Mouse (Mus musculus) mature B cell (primary cell): ENCODE data around the gene Ptprm.
"Not testable (repeated sequence)": the region's sequence is repeated elsewhere in the genome, so short reads cannot be mapped to it uniquely, and the experiment has no call there.

ENCODE experiments used
- in situ Hi-C: fragments of 300-500 bp; cut with MboI; formaldehyde crosslinking; loops from 2 replicates; pipeline ENCODE4 v1.14.3; 2019

The Ptprm gene

DNA sequence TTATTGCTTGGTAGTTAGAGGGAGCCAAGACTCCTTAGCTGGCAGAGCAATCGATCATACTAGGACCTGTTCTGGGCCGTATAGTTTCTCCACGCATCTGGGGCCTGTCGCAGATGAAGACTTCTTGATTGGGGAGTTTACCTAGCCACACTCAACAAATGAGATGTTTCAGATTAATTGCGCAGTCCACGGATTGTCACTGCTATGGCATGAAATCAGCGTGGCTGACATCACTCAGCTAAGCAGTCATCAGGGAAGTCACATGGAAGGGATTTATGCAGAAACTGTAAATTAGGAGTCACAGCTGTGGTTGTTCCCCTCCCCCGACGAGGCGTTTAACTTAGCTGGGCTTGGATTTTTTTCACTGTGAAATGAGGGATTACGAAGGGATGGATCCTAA lies 479.4 kb downstream of the Ptprm start:
- in situ Hi-C loops = no loop called here

DNA sequence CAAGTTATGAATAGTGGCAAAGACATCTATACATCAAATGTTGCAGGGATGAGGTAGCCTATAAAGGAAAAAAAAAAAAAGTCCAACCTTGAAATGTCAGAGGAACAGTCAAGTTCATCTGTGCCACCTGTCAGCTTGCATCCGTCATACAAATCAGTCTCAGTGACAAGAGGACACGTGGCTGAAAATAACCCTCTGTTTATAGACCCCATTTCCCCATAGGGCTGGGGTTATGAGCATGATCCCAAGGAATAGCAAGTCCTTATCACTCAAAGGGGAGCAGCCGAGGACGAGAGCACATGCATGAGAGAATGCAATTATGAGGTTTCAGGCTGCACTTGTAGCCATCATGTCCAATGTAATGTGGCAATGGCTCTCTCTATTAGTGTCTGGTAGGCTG lies 482.9 kb downstream of the Ptprm start:
- in situ Hi-C loops = no loop called here

DNA sequence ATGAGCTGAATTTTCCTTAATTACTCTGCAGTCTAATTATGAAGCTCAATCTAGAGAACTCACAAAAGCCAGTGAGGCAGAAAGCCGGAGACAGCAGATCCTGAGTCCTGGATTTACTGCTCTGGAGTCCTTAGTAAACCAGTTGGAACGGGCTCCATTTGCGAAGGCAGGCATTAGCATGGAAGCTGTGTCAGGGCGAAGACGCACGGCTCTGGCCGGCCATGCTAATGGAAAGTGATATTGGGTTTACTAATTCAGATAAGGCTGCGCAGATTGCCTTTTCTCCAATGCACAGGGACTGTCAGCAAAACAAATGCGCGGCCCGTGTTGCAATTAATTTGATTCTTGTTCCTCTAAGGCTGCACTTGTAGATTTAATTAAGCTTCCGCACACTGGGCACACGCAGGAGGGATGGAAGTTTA lies 484.7 kb downstream of the Ptprm start:
- in situ Hi-C loops = no loop called here

DNA sequence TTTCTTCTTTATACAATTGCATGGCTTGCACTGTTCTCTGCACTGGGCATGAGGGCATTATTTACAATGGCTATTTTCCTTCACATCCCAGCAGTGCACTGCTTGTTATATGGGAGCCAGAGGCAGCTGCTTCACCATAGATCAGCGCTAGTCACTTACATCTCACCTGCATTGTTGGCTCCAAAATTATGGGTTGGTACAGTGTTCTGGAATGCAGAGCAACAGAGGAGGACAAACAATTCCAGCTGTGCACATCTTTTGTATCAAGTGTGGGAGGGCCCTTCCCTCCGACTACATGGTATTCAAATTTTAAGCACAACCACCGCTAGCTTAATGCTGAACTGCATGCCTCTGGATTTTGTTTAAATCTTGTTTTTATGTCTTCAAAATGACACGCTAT lies 489.8 kb downstream of the Ptprm start:
- in situ Hi-C loops = no loop called here

DNA sequence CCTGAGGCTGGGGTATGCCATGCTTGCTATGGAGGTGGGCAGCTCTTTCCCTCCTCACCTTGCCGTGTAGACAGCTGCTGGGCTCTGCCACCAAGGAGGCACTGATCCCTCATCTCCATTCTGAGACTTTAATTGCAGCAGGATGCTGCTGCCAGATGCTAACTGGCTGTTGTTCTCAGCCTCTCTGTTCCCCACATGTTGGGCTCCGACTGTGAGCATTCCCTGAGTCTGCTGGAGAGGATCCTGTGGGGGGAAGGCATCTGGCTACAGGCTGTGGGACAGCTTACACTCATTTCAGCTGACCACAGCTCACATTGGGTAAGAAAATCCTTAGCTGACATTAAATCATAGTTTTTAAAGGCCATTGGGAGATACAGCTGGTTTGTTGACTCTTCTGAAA lies 492.7 kb downstream of the Ptprm start:
- in situ Hi-C loops = no loop called here

DNA sequence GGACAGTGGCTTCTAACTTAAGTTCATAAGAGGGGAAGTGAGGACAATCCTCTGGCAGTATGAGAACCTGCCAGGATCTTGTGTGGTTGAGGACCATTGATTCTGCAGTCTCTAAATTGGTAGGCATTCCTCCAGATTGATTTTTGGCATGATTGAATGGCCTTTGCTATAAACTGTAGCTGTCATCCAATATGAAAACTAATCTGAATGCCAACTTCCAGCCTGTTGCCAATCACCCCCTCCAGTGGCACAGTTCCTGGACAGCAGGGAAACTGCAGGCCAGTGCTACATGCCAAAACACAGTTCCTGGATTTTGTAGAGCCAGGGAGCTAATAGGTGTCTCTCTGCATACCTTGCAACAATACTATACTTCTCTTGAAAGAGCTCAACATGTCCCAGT lies 495.5 kb downstream of the Ptprm start:
- in situ Hi-C loops = no loop called here

DNA sequence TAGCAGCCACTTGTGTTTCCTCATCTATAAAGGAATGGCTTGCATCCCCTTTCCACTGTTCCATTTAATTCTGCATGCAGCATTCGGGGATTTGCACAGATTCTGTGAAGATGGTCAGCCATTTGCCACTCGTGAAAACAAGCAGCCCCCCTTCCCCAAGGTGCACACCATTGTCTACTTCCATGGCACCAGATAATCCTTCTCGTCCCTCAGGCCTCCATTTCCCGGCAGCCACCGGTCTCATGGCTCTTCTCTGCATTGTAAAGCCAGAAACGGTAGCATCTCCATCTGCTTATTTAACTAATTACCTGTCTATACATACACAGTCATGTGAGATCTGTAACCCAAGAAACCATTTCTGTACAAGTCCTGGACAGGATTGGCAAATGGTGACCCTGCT lies 501.8 kb downstream of the Ptprm start:
- in situ Hi-C loops = no loop called here

DNA sequence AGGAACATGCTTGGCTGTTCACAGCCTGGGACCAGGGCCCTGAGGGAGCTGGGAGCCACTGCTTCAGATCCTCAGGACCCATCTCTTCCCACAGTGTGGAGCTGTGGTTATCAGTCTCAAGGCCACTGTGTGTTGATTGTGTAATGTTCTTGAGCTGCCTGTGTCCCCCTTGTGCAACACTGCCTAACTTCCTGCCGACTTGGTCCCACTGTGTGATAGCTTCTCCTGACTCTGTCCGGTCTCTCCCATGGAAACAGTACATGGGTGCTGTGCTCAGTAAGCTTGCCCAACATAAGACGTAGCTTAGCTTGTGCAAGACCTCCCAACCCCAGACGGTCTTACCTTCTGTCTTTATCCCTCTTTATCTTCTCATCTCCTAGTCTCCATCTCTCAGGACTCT lies 507.2 kb downstream of the Ptprm start:
- in situ Hi-C loops = not testable (repeated sequence)

DNA sequence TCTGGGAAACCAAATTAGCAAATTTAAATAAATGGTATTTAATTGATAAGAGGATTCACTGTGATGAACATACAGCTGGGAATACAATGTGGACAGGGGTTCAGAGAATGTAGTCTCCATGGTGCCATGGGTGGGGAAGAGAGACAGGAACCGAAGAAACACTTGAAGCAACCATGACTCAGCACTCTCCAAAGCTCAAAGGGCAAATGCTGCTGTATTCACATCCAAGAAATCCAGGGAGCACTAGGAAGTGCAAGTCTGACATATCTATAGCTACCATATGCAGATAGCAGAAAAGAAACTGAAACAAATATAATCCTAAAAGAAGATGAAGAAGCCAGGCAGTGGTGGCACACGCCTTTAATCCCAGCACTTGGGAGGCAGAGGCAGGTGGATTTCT lies 531.9 kb downstream of the Ptprm start:
- in situ Hi-C loops = no loop called here

DNA sequence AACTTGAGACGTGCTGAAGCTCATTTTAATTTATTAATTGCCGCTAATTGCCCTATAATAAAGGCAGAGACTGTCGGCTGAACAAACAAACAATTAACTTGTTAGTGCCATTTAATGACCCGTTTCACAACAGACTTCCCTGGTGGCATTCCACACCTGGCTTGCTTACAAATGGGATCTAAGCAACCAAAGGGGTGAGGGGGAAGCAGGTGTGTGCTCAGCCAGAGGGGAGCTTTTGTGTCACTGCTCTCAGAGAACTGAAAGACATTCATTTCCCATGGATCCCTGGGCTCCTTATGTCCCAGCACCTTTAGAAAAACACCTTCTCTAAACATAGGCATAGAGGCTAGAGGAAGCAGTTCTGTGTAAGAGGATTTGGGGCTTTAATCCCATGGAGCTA lies 536.9 kb downstream of the Ptprm start:
- in situ Hi-C loops = no loop called here

DNA sequence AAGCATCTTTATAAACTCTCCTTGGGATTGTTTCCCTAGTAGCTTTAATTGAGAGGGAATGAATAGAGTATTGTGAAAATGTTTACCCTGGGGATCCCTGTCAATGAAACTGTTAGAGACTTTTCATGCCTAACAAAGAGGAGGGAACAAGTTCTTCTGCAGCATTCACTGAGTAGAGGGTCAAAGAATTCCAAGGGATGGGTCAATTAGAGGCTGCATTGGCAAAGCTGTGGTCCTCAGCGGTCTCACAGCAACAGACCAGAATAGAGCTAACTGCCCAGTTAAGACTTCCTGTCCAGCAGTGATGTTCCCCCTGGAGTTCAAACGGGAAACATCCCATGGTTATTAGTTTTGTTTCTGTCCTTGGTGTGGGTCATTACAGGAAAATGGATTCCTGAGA lies 538.3 kb downstream of the Ptprm start:
- in situ Hi-C loops = no loop called here

DNA sequence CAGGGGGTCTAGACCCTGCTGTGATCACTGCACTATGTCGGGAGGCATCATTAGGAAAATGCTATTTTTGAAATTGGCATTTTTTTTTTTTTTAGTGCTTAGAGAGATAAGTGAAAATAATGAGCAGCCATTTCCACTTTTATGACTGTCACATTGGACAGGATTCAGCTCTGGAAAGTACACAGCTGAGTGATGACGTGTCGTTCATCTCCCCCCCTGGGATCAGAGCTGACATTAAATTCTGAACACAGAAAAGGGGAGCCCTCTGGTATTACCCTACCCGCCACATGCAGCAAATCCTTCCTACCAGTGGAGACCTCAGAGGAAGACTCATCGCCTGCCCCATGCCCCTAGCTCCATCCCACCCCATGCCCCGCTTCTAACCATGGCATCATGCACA lies 540.5 kb downstream of the Ptprm start:
- in situ Hi-C loops = no loop called here

DNA sequence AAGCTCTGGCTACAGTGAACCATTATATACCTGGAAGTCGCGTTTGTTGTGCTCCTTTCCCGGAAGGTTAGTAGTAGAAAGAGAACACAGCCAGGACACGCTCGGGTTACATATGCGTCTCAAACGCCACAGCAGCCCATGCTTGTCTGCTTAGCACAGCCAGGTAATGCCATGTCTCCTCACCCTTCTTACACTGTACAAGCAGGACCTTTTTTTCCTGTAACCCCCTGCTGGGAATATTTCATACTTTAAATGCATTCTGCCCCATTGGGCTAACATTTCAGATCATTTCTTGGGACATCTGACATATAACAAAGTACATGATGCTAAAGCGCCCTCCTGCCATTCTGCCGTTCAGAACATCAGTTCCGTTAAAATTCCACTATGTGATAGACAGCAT lies 540.9 kb downstream of the Ptprm start:
- in situ Hi-C loops = no loop called here

DNA sequence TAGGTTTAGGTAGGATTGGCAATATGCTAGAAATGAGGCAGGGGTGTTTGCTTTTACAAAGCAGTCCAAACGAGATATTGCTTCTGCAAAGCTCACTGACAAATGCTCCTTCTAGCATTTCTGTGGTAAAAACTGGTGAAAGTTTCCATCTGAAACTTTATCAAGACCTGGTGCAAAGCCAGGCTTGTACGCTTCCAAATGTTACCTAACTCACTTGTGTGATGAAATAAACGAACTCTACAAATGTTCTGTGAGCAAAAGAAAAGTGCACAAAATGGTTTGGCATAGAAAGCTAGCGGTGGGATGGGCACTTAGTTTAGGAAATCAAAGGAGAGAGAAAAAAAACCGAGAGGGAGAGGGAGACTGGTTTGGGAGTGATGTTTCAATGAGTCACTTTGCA lies 544.5 kb downstream of the Ptprm start:
- in situ Hi-C loops = no loop called here

DNA sequence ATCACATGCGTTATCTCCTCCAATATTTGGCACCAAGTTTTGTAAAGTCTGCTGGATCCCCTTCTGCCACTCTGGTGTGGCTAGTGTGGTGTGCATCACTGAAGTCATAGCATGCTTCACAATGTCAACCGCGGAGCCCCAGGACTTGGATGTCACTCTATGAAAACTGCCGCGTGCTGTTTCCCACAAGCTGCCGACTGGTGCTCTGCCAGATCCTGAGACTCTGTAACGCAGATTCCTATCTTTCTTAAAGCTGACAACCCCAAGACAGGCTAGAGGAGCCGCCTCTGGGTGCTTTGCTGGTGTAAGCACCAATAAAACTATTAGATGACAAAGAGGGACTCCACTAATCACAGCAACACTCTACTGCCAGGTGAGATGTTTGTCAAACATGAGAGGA lies 546.1 kb downstream of the Ptprm start:
- in situ Hi-C loops = no loop called here

DNA sequence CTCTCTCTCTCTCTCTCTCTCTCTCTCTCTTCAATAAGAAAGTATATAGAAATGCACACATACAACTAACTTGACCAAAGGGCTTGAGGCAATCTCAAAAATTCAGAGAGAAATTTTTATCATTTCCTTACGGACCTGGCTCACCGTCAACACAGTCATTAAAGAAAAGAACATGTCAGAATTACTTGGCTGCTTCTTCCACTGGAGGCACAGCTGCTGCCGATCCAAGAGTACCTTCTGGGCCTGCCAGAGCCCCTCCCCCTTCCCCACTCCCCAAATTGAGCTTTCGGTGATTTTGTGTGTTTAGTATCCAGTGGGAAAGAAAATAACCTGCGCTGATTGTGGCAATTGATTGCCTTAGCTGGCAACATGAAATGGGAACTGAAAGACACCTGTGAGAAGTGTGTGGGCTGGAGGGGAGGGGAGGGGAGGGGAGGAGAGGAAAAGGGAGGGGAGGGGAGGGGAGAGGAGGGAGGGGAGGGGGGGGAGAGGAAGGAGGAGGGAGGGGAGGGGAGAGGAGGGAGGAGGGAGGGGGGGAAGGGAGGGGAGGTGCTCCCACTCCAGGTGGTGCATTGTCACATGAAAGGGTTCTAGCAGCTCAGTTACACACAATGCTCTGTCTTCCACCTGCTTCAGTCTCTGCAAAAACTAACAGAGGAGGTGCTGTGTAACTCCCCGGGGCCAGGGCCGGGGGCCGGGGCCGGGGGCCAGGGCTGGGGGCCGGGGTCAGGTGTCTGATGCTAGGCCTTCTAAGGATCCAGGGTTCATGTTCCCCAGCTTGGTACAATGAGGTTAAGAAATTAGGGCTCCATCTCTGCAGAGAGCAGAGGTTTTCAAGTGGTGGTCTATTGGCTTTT lies 552.2 kb downstream of the Ptprm start:
- in situ Hi-C loops = no loop called here

DNA sequence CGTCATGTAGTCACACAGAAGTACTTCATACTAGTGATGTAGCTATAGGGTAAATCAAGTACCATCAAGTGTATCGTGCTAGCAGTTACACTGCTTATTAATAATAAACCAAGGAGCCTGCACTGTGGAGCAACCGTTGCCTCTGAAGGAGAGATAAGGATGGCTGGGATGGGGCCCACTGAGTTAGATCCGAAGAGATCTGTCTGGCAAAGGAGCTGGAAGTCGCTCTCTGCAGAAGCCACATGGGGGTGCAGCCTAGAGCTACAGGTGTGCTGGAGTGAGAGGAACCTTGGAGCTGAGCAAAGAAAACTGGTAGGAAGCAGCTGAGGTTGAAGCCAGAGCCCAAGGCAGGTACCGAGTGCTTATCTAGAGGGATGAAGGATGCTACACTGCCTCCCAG lies 554.0 kb downstream of the Ptprm start:
- in situ Hi-C loops = no loop called here

DNA sequence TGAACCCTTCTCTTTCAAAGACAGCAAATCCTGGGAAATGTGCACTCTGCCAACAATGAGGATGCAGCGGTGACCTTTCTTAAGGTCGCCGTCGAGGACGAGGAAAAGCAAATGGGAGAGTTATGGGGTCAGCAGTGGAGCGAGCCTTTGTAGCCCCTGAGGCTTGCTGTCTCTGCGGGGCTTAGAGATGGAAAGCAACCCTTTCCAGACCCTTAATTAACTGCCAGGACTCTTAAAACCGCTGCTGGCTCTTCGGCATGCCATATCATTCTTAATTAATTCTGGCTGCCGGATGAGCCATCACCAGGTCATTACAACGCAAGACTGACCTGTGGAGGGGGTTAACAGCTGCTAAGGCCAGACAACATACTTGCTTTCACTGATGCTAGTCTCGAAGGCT lies 568.1 kb downstream of the Ptprm start:
- in situ Hi-C loops = no loop called here

DNA sequence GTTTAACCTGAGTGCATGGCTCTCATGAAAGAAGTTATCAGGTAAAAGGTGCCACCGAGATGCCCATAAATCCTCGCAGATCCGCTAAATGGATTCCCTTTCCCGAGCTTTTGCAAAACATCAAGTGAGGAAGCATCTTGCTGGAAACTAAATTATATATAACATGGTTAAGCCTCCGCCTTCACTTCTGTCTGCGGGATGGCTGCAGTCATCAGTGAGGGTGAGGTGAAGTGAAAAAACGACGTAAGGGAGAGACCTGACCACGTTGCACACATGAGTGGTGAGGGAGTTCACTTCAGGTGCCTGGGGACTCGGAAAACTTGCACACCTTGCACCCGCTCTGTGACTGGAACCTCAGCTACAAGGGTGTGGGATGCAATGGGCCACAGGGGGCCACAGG lies 568.7 kb downstream of the Ptprm start:
- in situ Hi-C loops = no loop called here

DNA sequence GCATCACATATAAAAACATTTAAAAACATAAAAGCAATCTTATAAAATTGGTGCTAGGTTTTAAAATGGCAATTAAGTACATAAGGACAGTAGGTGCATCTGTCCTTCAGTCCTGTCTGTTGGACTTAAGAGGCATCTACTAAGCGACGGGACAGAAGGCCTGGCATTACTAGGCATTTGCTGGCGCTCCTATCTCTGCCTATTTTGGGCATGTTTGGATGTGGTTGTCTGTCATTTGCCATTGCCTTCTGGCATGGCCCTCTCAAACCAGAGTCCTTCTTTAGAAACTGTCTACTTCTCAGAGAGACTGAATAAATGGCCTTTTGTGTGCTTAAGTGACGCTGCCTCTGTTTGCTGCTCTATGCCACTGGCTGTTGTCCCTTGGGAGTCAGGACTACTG lies 570.7 kb downstream of the Ptprm start:
- in situ Hi-C loops = no loop called here

DNA sequence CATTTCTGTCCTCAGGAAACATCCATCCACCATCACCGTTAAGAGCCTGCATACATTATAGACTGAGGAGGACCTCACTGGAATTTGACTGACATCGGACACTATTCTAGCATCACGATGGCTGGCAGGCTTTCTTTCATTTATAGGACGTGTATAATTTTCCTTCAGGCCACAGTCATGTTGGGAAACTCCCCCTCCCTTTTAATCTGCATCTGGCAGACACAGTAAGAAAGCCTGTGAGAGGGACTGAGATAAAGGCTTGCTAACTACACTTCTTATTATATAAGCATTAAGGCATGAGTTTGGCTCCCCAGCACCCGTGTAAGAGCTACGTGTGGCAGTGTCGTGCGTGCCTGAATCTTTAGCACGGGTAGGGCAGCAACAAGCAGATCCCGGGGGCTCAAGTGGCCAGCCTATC lies 571.2 kb downstream of the Ptprm start:
- in situ Hi-C loops = no loop called here

DNA sequence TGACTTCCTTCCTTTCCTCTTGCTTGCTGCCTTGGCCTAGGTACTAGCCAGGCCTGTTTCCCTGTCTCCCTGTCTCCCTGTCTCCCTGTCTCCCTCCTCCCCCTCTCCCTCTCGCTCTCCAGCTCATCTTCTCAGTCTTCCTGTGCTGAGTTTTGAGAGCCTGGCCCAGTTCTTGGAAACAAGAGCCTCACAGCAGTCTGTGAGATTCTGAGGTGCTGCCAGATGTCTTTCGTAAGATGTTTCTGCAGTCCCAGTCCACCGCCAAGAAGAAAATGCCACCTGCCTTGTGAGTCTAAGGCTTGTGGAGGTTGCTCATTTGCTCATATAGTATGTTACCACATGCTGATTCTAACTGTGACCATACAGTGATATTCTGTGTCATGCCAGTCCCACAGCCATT lies 572.3 kb downstream of the Ptprm start:
- in situ Hi-C loops = no loop called here

DNA sequence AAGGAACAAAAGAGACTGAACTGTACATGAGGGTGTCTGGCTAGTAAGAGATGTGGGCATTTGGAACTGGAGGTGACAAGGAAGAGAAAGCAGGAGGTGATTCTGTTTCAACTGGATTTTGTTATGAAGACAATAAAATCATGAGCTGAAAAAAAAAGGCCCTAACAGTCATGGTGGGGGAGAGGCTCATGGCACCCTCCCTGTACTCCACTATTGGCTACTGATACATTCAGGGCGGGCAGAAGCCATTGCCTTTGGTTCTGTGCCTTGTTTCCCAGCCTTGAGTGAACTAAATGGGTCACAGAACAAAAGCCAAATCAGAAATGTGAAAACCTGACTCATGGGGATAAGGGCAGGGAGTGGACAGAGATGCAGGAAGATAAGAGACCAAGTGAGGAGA lies 575.2 kb downstream of the Ptprm start:
- in situ Hi-C loops = no loop called here
